Mouse (Mus musculus) right cerebral cortex, postnatal 36 days (tissue): ENCODE data around the gene Gm11549.

Experiments
- DNase-seq, 2 experiments: peaks; one replicate each; pipeline ENCODE4 v3.0.0; 2022; ENCODE audit warnings: low spot score in 2 of 2, mixed read lengths in 1 of 2

Gm11549 gene

GRCm38 (mm10) chr3:36480486-36480885 lies 41.1 kb downstream of the Gm11549 start:
- no peak for DNase-seq

DNA sequence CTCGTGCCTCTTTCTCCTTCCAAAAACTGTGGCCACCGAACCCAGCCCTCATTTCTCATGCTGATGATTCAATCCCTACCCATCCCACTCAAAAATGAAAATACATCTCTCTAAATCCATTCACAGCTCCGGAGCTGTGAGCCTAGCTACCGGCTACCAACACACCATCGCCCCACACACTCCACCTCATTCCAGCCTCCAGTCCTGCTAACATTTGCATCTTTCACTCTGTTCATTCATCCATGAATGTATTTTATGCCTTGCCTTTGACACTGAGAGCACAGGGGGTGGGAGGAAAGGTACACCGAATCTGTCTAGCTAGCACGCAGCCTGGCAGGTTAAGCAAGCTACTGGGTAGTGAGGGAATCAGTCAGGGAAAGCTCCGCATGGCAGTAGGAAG lies 42.8 kb downstream of the Gm11549 start:
- peak; percentile 38 to 55 for DNase-seq

GRCm38 (mm10) chr3:36476261-36477155 lies 45.1 kb downstream of the Gm11549 start:
- DNase-seq, result no peak

- DNase-seq, result peak; percentile 87 to 88
Measured at GRCm38 (mm10) chr3:36475532-36476087, 46.0 kb downstream of the Gm11549 start, which contains the start of the genes Anxa5 and 1810062G17Rik. Anxa5 (minus strand) TSS chr3:36475894. 1810062G17Rik (plus strand) TSS chr3:36475937.

- peak; percentile 26 to 74 for DNase-seq
Measured at GRCm38 (mm10) chr3:36474938-36475483, 46.6 kb downstream of the Gm11549 start.

GRCm38 (mm10) chr3:36474421-36474820 lies 47.2 kb downstream of the Gm11549 start:
- DNase-seq, result no peak

GRCm38 (mm10) chr3:36473222-36473621 lies 48.4 kb downstream of the Gm11549 start:
- DNase-seq, result no peak

DNA sequence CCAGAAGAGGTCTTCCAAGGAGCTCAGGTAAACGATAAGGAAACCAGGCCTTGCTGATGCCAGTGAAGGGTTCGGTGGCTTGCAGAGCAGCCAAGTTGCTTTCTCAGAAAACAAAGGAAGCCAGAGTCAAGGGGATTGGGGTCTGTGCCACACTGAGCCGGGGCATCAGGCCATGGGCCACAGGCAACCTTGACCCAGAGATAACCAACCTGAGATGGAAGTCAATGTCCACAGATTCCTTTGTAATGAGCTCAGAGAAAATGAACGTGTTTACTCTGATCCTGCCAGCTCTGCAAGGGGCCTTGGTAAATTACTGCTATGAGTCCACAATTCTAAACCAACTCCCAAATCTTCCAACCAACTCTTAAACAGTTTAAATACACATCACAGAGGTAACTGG lies 49.8 kb downstream of the Gm11549 start:
- DNase-seq, result no peak

DNA sequence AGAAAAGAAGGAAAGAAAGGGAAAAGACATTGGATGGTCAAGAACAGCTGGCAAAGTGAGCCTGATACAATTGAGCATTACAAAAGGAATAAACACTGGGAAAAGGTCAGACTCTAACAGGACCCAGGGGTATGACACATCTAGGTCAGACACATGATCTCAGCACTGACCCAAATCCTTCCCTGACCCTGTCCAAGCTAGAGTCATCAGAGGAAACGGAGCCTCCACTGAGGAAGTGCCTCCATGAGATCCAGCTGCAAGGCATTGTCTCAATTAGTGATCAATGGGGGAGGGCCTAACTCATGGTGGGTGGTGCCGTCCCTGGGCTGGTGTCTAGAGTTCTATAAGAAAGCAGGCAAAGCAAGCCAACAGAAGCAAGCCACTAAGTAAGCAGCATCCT lies 52.7 kb downstream of the Gm11549 start:
- DNase-seq, result no peak

DNA sequence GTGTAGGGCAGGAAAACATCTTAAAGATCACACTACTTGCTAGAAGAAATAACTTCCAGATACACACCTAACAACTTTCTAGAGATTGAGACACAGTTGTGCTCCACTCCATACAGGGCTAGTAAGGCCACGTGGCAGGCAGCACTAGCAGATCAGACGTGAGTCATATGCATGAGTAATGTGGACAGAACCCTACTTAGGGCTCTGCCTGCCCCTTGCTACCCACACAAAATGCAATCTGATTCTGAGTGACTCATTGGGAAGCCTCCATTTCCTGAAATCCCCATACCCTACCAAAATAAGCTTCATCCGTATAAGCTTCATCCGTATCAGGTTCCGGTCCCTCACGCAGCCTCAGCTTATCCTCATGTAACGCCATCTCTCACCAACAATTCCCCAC lies 54.0 kb downstream of the Gm11549 start:
- DNase-seq, result peak; percentile 24 to 39

GRCm38 (mm10) chr3:36465538-36465937 lies 56.1 kb downstream of the Gm11549 start:
- DNase-seq, result no peak
